Mouse (Mus musculus): Measurements from ENCODE around the gene Mdh2.

Gene Mdh2

GRCm38 (mm10) chr5:135776546-135776945 is 1.7 kb upstream of the Mdh2 start:
- in situ Hi-C loops (cut with MseI, MboI): no loop called here

GRCm38 (mm10) chr5:135777796-135778470 is 347 bp upstream of the Mdh2 start, which contains the start of gene Styxl1:
Gene Styxl1, minus strand, starts transcription at chr5:135778385.
- in situ Hi-C loops (cut with MseI, MboI): no loop called here

GRCm38 (mm10) chr5:135780331-135780730 is 2.1 kb downstream of the Mdh2 start:
- in situ Hi-C loops (cut with MseI, MboI): no loop called here

DNA sequence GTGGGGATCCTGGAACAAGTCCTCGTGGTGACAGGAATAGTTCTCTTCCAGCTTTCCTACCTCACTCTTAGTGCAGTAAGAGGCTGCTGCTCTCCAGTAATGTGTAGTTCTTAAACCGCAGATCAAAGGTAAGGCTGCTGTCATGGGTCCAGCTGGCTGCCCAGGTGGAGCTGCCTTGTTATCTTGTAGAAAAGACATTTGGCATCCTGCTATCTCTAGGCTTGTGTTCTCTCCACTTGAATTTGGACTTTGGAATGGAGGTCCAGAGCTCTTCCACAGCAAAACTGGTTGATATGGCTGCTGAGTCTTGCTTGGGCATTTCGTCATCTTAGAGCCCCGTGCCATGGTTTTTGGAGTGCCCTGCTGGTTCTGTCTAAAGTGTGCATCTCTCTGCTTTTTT is 4.6 kb downstream of the Mdh2 start:
- in situ Hi-C loops (cut with MseI, MboI): no loop called here

DNA sequence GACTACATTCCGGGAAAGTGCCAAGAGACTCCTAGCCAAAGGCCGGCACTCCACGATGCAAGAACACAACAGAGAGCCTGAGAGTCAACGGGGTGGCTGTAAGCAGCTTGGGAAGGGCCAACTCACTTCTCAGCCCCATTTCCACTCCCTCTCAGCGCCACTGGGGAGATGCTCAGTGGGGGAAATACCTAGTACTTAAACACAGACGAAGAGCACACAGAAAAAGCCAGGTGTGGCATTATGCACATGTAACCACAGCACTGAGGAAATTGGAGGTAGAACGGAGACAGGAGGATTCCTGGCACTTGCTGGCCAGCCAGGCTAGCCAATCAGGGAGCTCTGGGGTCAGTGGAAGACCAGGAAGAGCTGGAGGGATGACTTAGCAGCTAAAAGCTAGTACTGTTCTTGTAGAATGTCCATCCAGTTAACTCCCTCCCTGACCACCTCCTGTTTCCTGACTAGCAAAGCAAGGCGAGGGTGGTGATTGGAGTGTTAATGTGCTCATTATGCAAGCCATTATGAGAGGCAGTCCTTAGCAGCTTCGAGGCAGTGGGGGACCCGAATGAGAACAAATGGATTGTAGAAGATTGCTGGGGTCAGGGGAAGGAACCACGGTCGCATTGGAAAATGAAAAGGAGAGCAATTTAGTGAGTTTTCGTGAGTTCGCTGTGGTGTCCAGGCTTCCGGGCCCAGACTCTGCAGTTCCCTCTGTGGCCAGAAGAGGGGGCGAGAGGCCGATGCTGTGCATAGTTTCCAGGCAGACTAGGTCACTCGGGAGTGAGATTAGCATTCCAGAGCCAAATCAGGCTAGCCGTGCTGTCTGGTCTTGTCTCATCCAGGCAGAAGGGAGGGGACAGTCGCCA is 15.9 kb downstream of the Mdh2 start:
- in situ Hi-C loops (cut with MseI, MboI): no loop called here

DNA sequence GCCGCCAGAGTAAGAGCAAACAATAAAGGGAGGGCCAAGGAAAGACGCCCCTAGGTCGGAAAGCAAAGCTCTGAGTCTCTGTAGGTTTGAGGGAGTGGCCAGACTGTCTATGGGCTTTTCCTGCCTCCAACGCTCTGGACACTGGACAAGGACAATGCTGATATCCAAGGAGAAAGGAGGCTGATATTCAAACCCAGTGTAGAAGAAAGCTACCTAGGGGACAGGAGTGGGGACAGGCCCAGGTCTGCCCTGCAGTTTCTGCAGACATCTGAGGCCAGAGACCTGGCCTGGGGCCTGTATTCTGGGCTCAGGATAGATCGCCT is 16.5 kb downstream of the Mdh2 start:
- in situ Hi-C loops (cut with MseI, MboI): no loop called here

- in situ Hi-C loops (cut with MseI, MboI): loop anchor here in 1 of 2 experiments (5.0 kb wide), 1 partner anchor 48 kb away; no protein-coding TSS in a partner anchor
Measured at GRCm38 (mm10) chr5:135799746-135800145, 21.5 kb downstream of the Mdh2 start.

DNA sequence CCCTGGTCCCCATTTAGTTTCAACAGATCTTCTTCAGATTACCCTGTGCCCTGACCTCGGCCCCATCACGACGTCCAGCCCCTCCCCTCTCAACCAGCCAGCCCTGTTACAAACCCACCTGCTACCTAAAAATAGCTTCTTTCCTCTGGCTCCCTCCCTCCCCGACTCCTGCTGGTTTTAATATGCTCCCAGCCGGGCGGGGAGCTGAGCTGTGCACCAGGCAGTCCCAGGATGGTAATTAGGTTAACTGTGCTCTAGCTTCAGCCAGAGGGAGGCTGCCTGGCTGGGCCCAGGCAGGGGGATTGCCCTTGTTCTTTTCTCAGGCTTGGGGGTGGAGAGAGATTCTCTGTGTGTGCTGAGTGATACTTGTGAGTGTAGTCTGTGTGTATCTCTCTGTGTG is 22.6 kb downstream of the Mdh2 start:
- in situ Hi-C loops (cut with MseI, MboI): loop anchor here in 1 of 2 experiments (5.0 kb wide), 1 partner anchor 46 kb away; no protein-coding TSS in a partner anchor

- in situ Hi-C loops (cut with MseI, MboI): loop anchor here in 1 of 2 experiments (5.0 kb wide), 1 partner anchor 45 kb away; no protein-coding TSS in a partner anchor
Measured at GRCm38 (mm10) chr5:135802641-135803040, 24.4 kb downstream of the Mdh2 start.

DNA sequence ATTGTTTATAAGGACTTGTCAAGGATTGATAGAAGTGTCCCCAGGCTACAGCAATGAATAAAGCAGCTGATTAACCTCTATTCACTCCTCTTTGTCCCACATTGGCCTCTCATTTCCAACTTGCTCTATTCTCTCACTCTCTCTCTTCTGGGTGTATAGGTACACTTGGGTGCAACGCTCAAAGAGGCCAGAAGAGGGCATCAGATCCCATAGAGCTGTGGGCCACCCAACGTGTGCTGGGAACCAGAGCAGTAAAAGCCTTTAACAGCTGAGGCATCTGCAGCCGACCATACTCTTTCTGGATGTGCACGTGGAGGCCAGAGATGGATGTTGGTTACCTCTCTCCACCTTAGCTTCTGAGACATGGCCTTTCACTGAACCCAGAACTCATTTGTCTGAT is 24.9 kb downstream of the Mdh2 start:
- in situ Hi-C loops (cut with MseI, MboI): loop anchor here in 1 of 2 experiments (5.0 kb wide), 1 partner anchor 44 kb away; no protein-coding TSS in a partner anchor

DNA sequence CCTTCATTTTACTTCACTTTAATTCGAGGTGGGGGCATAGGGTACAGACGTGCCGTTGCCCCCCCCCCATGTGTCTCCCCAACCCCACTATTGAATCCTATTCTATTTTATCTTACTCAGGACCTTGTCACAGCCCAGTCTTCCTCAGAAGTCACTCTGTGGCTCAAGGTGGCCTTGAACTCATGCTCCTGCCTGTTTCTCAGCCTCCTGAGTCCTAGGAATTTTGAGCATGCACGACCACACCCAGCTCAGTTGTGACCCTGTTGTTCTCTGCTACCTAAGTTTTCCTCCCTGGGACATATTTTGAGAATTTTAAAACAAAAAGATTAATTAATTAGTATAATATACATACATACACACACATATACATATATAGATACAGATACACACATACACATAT is 25.4 kb downstream of the Mdh2 start:
- in situ Hi-C loops (cut with MseI, MboI): loop anchor here in 1 of 2 experiments (5.0 kb wide), 1 partner anchor 44 kb away; no protein-coding TSS in a partner anchor

GRCm38 (mm10) chr5:135804735-135805134 is 26.5 kb downstream of the Mdh2 start:
- in situ Hi-C loops (cut with MseI, MboI): loop anchor here (5.0 kb wide), 2 partner anchors 43 to 48 kb away; no protein-coding TSS in a partner anchor

GRCm38 (mm10) chr5:135806555-135807262 is 28.4 kb downstream of the Mdh2 start, which contains the start of gene Srrm3:
Gene Srrm3, plus strand, starts transcription at chr5:135806890.
- in situ Hi-C loops (cut with MseI, MboI): loop anchor here in 1 of 2 experiments (5.0 kb wide), 1 partner anchor 46 kb away; no protein-coding TSS in a partner anchor

- in situ Hi-C loops (cut with MseI, MboI): loop anchor here in 1 of 2 experiments (5.0 kb wide), 1 partner anchor 45 kb away; no protein-coding TSS in a partner anchor
Measured at GRCm38 (mm10) chr5:135807263-135807637, 29.0 kb downstream of the Mdh2 start.

DNA sequence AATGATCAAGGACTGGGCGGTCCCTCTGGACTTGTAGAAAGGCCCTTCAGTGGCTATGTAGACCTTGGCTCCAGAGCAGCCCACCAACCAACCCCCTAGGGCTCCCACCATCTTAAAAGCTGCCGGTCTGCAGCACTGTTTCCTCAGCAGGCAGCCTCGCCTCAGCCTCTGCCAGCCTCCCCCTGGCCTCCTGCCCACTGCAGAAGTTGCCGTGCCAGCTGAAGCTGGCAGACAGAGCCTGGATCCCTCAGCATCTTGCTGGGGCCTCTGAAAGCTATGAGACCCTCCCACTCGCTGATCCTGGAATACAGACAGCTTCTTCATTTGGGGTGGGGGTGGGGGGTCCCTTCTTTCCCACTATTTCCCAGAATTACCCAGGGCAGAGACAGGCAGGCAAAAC is 34.7 kb downstream of the Mdh2 start:
- in situ Hi-C loops (cut with MseI, MboI): no loop called here

- in situ Hi-C loops (cut with MseI, MboI): no loop called here
Measured at GRCm38 (mm10) chr5:135818491-135818890, 40.2 kb downstream of the Mdh2 start.

DNA sequence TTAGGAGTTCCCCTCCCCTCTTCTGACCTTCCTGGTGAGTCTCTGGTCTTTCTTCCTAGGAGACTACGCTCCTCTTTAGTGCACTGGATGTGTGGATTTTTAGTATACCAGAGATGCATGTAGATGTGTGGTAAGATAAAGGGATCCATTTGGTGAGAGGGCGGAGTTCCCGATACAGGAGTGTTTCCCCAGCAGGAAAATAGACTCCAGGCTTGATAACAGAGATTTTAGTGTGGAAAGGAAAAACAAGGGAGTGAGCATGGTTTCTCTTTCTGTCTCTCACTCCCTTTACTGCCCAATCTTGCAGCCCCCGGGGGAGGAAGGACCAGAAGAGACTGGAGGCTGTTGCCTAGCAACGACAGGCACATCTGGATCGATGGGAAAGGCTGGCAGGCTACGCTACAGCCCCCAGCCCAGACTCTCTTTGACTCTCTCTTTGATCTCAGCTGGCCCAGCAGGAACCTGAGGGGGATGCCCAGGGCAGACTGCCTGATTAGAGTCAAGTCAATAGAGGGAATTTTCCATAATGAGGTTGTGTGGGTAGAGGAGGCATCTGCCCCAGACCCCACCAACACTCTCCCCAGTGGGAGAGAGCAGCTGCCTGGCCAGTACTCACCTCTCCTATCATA is 44.1 kb downstream of the Mdh2 start:
- in situ Hi-C loops (cut with MseI, MboI): no loop called here

GRCm38 (mm10) chr5:135824517-135824916 is 46.2 kb downstream of the Mdh2 start:
- in situ Hi-C loops (cut with MseI, MboI): no loop called here

DNA sequence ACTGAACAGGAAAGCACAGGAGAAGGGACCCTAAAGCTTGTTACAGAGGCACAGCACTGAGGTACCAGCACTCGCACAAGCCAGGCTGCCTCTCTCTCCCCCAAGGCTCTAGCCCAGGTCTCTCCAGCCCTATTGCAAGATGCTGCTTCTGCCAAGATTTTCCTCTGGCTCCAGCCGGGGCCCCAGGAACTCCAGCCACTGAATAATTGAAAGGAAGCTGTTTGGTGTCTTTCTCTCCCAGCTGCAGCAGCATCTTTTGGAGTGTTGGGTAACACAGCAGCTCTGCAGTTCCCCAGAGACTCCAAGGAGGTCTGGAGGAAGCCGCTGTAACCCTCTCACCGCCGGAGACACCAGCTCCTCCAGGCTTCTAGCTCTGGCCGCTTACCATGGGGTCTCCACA is 47.9 kb downstream of the Mdh2 start:
- in situ Hi-C loops (cut with MseI, MboI): no loop called here

GRCm38 (mm10) chr5:135829381-135829780 is 51.1 kb downstream of the Mdh2 start:
- in situ Hi-C loops (cut with MseI, MboI): no loop called here

GRCm38 (mm10) chr5:135832729-135833128 is 54.4 kb downstream of the Mdh2 start:
- in situ Hi-C loops (cut with MseI, MboI): no loop called here
